Mouse (Mus musculus) hindbrain, embryonic 16.5 days (tissue): ENCODE measurements at regions not wholly inside any gene's neighbourhood (a gene's known extent, or its start where the extent isn't known, plus 50 kb on each side); places are given as distances from the start of the nearest gene placed in this dataset.
A peak's percentile ranks its signal among the peaks of the same experiment; 100 is the strongest.

Experiments used
- ATAC-seq: fragments of 200-750 bp; cut with Nextera tagmentation; 2 replicates; pipeline ENCODE4 v1.8.0; 2017; ENCODE audit warnings: moderate TSS enrichment, moderate library complexity
- H3K27ac ChIP-seq: fragments of 300-500 bp; sonication (generic); 2 replicates; pipeline ENCODE4 v1.5.1; 2014; ENCODE audit warnings: low read depth, mild to moderate bottlenecking, control low read depth, low read length, moderate library complexity
- H3K27me3 ChIP-seq: fragments of 300-500 bp; sonication (generic); replicated peaks from 2 replicates; pipeline ENCODE4 v1.6.1; 2014; ENCODE audit warnings: low read length; ENCODE audit not compliant: control insufficient read depth, insufficient read depth
- H3K36me3 ChIP-seq: fragments of 300-500 bp; sonication (generic); 2 replicates; pipeline ENCODE4 v1.6.1; 2014; ENCODE audit warnings: mild to moderate bottlenecking, low read length, moderate library complexity, mixed read lengths; ENCODE audit not compliant: control insufficient read depth, insufficient read depth
- H3K4me1 ChIP-seq: fragments of 300-500 bp; sonication (generic); 2 replicates; pipeline ENCODE4 v1.6.1; 2014; ENCODE audit warnings: low read depth, low read length; ENCODE audit not compliant: control insufficient read depth, insufficient read depth
- H3K4me2 ChIP-seq: fragments of 300-500 bp; sonication (generic); 2 replicates; pipeline ENCODE4 v1.6.1; 2014; ENCODE audit warnings: mild to moderate bottlenecking, low read length, control low read depth, moderate library complexity
- H3K4me3 ChIP-seq: fragments of 300-500 bp; sonication (generic); 2 replicates; pipeline ENCODE4 v1.5.1; 2014; ENCODE audit warnings: mild to moderate bottlenecking, low read length, control low read depth, moderate library complexity
- H3K9ac ChIP-seq: fragments of 300-500 bp; sonication (generic); 2 replicates; pipeline ENCODE4 v1.6.1; 2014; ENCODE audit warnings: low read depth, mild to moderate bottlenecking, control low read depth, low read length, moderate library complexity
- H3K9me3 ChIP-seq: fragments of 300-500 bp; sonication (generic); 2 replicates; pipeline ENCODE4 v1.6.1; 2014; ENCODE audit warnings: mild to moderate bottlenecking, low read length, moderate library complexity; ENCODE audit not compliant: control insufficient read depth
- WGBS: fragments of 180-500 bp; shearing (Covaris S2); extraction: QIAGEN DNeasy Blood & Tissue Kit; methylation state at CpG from one replicate; pipeline ENCODE4 v1.1.7; 2014; 5-methylcytosine and 5-hydroxymethylcytosine counted together

- ATAC-seq: no peak
- Histone ChIP-seq H3K36me3 (no peaks in the 10 kb centered on the region), H3K4me1 (peaks cover 3% of the 10 kb centered on the region), H3K27me3 (no peaks in the 10 kb centered on the region; the same call in 1 of the 2 replicates), H3K4me3 (no peak overlapping the region), H3K4me2 (no peak overlapping the region), H3K9ac (no peak overlapping the region), H3K9me3 (peaks cover 2% of the 10 kb centered on the region; the same call in 1 of the 2 replicates), H3K27ac (no peak overlapping the region)
- 95% methylated on average over 6 of the region's 6 CpGs for WGBS
Observed at GRCm38 (mm10) chr8:92760933-92761332, 66.2 kb upstream of the Mmp2 start.

- WGBS: 17% methylated on average over 18 of the region's 18 CpGs
Observed at GRCm38 (mm10) chr8:92761959-92762600, 65.0 kb upstream of the Mmp2 start.

GRCm38 (mm10) chr8:92771856-92772650 is 55.0 kb upstream of the Mmp2 start:
- H3K36me3 ChIP-seq: no peaks in the 10 kb centered on the region
- H3K27me3 ChIP-seq: no peaks in the 10 kb centered on the region
- H3K4me1 ChIP-seq: no peaks in the 10 kb centered on the region
- H3K9me3 ChIP-seq: no peaks in the 10 kb centered on the region
- no peak overlapping the region for H3K27ac ChIP-seq
- H3K4me2 ChIP-seq: no peak overlapping the region
- H3K4me3 ChIP-seq: no peak overlapping the region
- H3K9ac ChIP-seq: no peak overlapping the region
- no peak for ATAC-seq
- WGBS: 65% methylated on average over 14 of the region's 14 CpGs

More at GRCm38 (mm10) chr8:92761959-92762600, 65.0 kb upstream of the Mmp2 start:
- H3K9me3 ChIP-seq: peaks cover 2% of the 10 kb centered on the region; the same call in 1 of the 2 replicates
- no peak for ATAC-seq
- no peak overlapping the region for H3K27ac ChIP-seq
- peak overlapping the region; percentile 27 for H3K4me2 ChIP-seq
- H3K9ac ChIP-seq: no peak overlapping the region
- H3K4me3 ChIP-seq: no peak overlapping the region
- H3K27me3 ChIP-seq: no peaks in the 10 kb centered on the region; the same call in 1 of the 2 replicates
- peaks cover 3% of the 10 kb centered on the region for H3K4me1 ChIP-seq
- H3K36me3 ChIP-seq: no peaks in the 10 kb centered on the region

GRCm38 (mm10) chr8:92772826-92773225 is 54.3 kb upstream of the Mmp2 start:
- no peak overlapping the region for H3K4me3 ChIP-seq
- 64% methylated on average over 10 of the region's 10 CpGs for WGBS
- no peak overlapping the region for H3K9ac ChIP-seq
- H3K27ac ChIP-seq: no peak overlapping the region
- H3K4me1 ChIP-seq: no peaks in the 10 kb centered on the region
- no peak for ATAC-seq
- no peaks in the 10 kb centered on the region for H3K9me3 ChIP-seq
- H3K36me3 ChIP-seq: no peaks in the 10 kb centered on the region
- no peak overlapping the region for H3K4me2 ChIP-seq
- no peaks in the 10 kb centered on the region for H3K27me3 ChIP-seq

GRCm38 (mm10) chr8:92775186-92775585 is 51.9 kb upstream of the Mmp2 start:
- Histone ChIP-seq H3K4me1 (no peaks in the 10 kb centered on the region), H3K36me3 (no peaks in the 10 kb centered on the region), H3K9ac (no peak overlapping the region), H3K4me2 (no peak overlapping the region), H3K27ac (no peak overlapping the region), H3K4me3 (no peak overlapping the region), H3K27me3 (no peaks in the 10 kb centered on the region), H3K9me3 (no peaks in the 10 kb centered on the region)
- 66% methylated on average over 4 of the region's 4 CpGs for WGBS
- ATAC-seq: no peak

- H3K4me2 ChIP-seq: no peak overlapping the region
- H3K27ac ChIP-seq: no peak overlapping the region
- H3K4me3 ChIP-seq: no peak overlapping the region
- ATAC-seq: no peak
- no peaks in the 10 kb centered on the region for H3K4me1 ChIP-seq
- no peaks in the 10 kb centered on the region for H3K27me3 ChIP-seq
- H3K9me3 ChIP-seq: no peaks in the 10 kb centered on the region
- H3K9ac ChIP-seq: no peak overlapping the region
- 15% methylated on average over 5 of the region's 5 CpGs for WGBS
- H3K36me3 ChIP-seq: no peaks in the 10 kb centered on the region
Observed at GRCm38 (mm10) chr8:92777106-92777505, 50.0 kb upstream of the Mmp2 start.
